Mouse (Mus musculus) lung, postnatal 0 days (tissue): ENCODE results near the gene Hal.

Experiments used
- CTCF ChIP-seq: IDR thresholded peaks from 2 replicates; pipeline ENCODE4 v1.5.1; 2016; ENCODE audit warnings: antibody characterized with exemption, mild to moderate bottlenecking
- EP300 ChIP-seq: IDR thresholded peaks from 2 replicates; pipeline ENCODE4 v1.6.1; 2016; ENCODE audit warnings: antibody characterized with exemption, mild to moderate bottlenecking, control low read depth

- no peak for TF ChIP-seq CTCF
- no peak for TF ChIP-seq EP300
These were observed 49.7 kb downstream of the Hal start for GRCm38 (mm10) chr10:93538287-93538686.
